Mouse (Mus musculus) intestine, postnatal 0 days (tissue): ENCODE measurements around the gene Zdhhc3. TPM values are rescaled to one million over a fixed set of nuclear protein-coding genes. Genes with fewer than 3 reads are reported as not detected.

ENCODE experiments used
- ATAC-seq: fragments of 200-750 bp; cut with Nextera tagmentation; 2 replicates; pipeline ENCODE4 v1.8.0; 2017; ENCODE audit warnings: mild to moderate bottlenecking, moderate TSS enrichment, moderate library complexity
- H3K27ac ChIP-seq: fragments of 300-500 bp; sonication (generic); 2 replicates; pipeline ENCODE4 v1.5.1; 2014; ENCODE audit warnings: mild to moderate bottlenecking, low read depth, low read length, moderate library complexity
- H3K27me3 ChIP-seq: fragments of 300-500 bp; sonication (generic); replicated peaks from 2 replicates; pipeline ENCODE4 v1.6.1; 2014; ENCODE audit warnings: low read length, mixed read lengths; ENCODE audit not compliant: control insufficient read depth, insufficient read depth
- H3K36me3 ChIP-seq: fragments of 300-500 bp; sonication (generic); 2 replicates; pipeline ENCODE4 v1.6.1; 2014; ENCODE audit warnings: mild to moderate bottlenecking, moderate library complexity; ENCODE audit not compliant: control insufficient read depth, insufficient read depth
- H3K4me1 ChIP-seq: fragments of 300-500 bp; sonication (generic); replicated peaks from 2 replicates; pipeline ENCODE4 v1.6.1; 2014; ENCODE audit warnings: antibody characterized with exemption, low read length, mixed read lengths; ENCODE audit not compliant: control insufficient read depth, insufficient read depth
- H3K4me2 ChIP-seq: fragments of 300-500 bp; sonication (generic); replicated peaks from 2 replicates; pipeline ENCODE4 v1.6.1; 2014; ENCODE audit warnings: low read depth, mild to moderate bottlenecking, moderate library complexity
- H3K4me3 ChIP-seq: fragments of 300-500 bp; sonication (generic); 2 replicates; pipeline ENCODE4 v1.5.1; 2014; ENCODE audit warnings: low read depth, low read length
- H3K9ac ChIP-seq: fragments of 300-500 bp; sonication (generic); 2 replicates; pipeline ENCODE4 v1.6.1; 2014; ENCODE audit warnings: mild to moderate bottlenecking, low read depth, low read length
- H3K9me3 ChIP-seq: fragments of 300-500 bp; sonication (generic); 2 replicates; pipeline ENCODE4 v1.6.1; 2016; ENCODE audit warnings: mixed run types; ENCODE audit not compliant: control insufficient read depth
- CTCF ChIP-seq: sonication (generic); IDR thresholded peaks from 2 replicates; pipeline ENCODE4 v1.5.1; 2016; ENCODE audit warnings: low read depth, mild to moderate bottlenecking, control low read depth, antibody characterized with exemption, moderate library complexity
- WGBS: fragments of 180-500 bp; shearing (Covaris S2); extraction: QIAGEN DNeasy Blood & Tissue Kit; methylation state at CpG from one replicate; pipeline ENCODE4 v1.1.7; 2014; 5-methylcytosine and 5-hydroxymethylcytosine counted together
- polyA plus RNA-seq: library from polyadenylated mRNA; unstranded; fragments of >200 nt; fragmentation: Nextera tagmentation; extraction: Ambion mirVana; gene quantifications from 2 replicates; pipeline ENCODE4 v1.2.1, GENCODE M21; 2015

The Zdhhc3 gene
- polyA plus RNA-seq, 1 experiment from 2014 or later, result 52.1 TPM

GRCm38 (mm10) chr9:123153121-123153520 lies 40.1 kb upstream of the Zdhhc3 start:
- Histone ChIP-seq H3K36me3 (no peaks in the 10 kb centered on the region), H3K27me3 (no peaks in the 10 kb centered on the region), H3K9ac (no peak overlapping the region), H3K4me3 (no peak overlapping the region), H3K4me2 (no peak overlapping the region), H3K4me1 (no peaks in the 10 kb centered on the region; the same call in 1 of the 2 replicates), H3K9me3 (no peaks in the 10 kb centered on the region), H3K27ac (no peak overlapping the region)
- no peak for TF ChIP-seq CTCF
- WGBS, result 100% methylated on average over 2 of the region's 2 CpGs
- ATAC-seq, result no peak

DNA sequence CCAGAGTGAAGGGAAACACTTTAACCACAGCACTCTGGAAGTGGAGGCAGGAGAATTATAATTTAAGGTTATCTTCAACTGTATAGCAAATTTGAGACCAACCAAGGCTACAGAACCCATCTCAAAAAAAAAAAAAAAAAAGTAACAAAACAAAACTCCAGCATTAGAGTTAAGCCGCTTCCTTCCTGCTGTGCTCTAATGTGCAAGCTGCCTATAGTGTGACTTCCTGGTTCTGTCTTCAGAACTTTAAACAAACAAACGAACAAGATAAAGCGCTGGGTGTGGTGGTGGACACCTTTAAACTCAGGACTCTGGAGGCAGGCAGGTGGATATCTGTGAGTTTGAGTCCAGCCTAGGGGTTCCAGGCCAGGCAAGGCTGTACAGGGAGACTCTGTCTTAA lies 39.0 kb upstream of the Zdhhc3 start:
- ATAC-seq, result 0 out of 2 replicates have a peak, but pooled peaks have one; percentile 58
- WGBS, result 23% methylated on average over 3 of the region's 3 CpGs

DNA sequence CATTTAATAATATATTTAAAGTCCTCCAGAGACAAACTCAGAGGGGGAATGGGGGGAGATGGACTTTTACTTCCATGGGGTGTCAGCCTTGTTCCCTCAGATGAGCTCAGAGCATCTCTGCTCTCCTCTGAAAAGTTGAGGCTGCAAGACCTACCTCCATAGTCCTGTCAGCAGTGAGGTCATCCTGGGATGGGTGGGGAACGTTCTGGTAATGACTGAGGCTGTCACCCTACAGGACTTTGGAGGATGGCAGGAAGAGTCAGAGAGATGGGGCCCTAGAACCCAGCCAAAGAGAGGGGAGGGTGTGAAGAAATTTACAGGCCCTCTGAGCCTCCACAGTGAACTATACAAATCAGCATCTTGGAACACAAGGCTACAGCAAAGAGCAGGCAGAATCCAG lies 38.6 kb upstream of the Zdhhc3 start:
- 41% methylated on average over 1 of the region's 1 CpGs for WGBS
- H3K9ac ChIP-seq, result no peak overlapping the region
- H3K27me3 ChIP-seq, result no peaks in the 10 kb centered on the region

More for the DNA sequence above, 39.0 kb upstream of the Zdhhc3 start:
- Histone ChIP-seq H3K4me1 (no peaks in the 10 kb centered on the region; the same call in 1 of the 2 replicates), H3K4me2 (no peak overlapping the region), H3K9me3 (no peaks in the 10 kb centered on the region), H3K4me3 (no peak overlapping the region), H3K9ac (no peak overlapping the region), H3K27me3 (no peaks in the 10 kb centered on the region), H3K27ac (no peak overlapping the region), H3K36me3 (no peaks in the 10 kb centered on the region)
- no peak for TF ChIP-seq CTCF

GRCm38 (mm10) chr9:123150241-123151020 lies 37.4 kb upstream of the Zdhhc3 start, which contains the start of gene Clec3b:
Gene Clec3b (plus strand): TSS chr9:123150946.
- no peak for ATAC-seq
- no peaks in the 10 kb centered on the region; the same call in 1 of the 2 replicates for H3K4me1 ChIP-seq
- TF ChIP-seq CTCF, result no peak
- no peaks in the 10 kb centered on the region for H3K36me3 ChIP-seq
- no peak within 1 kb of the TSS for H3K4me3 ChIP-seq
- no peak within 1 kb of the TSS for H3K27ac ChIP-seq
- 83% methylated on average over 5 of the region's 5 CpGs for WGBS
- no peak within 1 kb of the TSS for H3K9ac ChIP-seq
- H3K27me3 ChIP-seq, result no peaks in the 10 kb centered on the region
- no peak within 1 kb of the TSS for H3K4me2 ChIP-seq
- no peaks in the 10 kb centered on the region for H3K9me3 ChIP-seq

More for the DNA sequence above, 38.6 kb upstream of the Zdhhc3 start:
- H3K27ac ChIP-seq, result no peak overlapping the region
- no peaks in the 10 kb centered on the region; the same call in 1 of the 2 replicates for H3K4me1 ChIP-seq
- TF ChIP-seq CTCF, result no peak
- H3K4me2 ChIP-seq, result no peak overlapping the region
- H3K9me3 ChIP-seq, result no peaks in the 10 kb centered on the region
- no peak overlapping the region for H3K4me3 ChIP-seq
- ATAC-seq, result no peak
- H3K36me3 ChIP-seq, result no peaks in the 10 kb centered on the region

DNA sequence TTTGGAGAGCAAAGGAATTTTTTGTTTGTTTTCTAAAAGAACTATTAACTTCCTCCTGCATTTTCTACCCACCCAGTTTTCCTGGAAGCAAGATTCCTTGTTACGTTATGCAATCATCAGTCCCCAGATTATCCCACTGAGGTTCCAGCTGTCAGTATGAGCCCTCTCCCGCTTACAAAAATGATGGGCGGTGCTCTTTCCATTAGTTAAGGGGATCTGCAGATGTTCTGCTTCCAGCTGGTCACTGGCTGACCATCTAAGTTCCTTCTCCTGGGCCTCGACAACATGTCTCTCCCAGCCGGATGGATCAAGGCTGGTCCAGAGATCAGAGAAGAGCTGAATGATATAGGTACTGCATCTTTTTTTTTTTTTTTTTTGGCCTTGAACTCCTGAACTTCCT lies 35.4 kb upstream of the Zdhhc3 start:
- WGBS, result 51% methylated on average over 5 of the region's 5 CpGs
- H3K27me3 ChIP-seq, result no peaks in the 10 kb centered on the region
- H3K27ac ChIP-seq, result no peak overlapping the region
- H3K4me3 ChIP-seq, result no peak overlapping the region
- no peak for TF ChIP-seq CTCF
- ATAC-seq, result no peak; the same call in 1 of the 2 replicates
- no peaks in the 10 kb centered on the region; the same call in 1 of the 2 replicates for H3K4me1 ChIP-seq
- H3K9me3 ChIP-seq, result 0 out of 2 replicates have a peak, but pooled peaks cover 5% of the 10 kb centered on the region
- H3K4me2 ChIP-seq, result no peak overlapping the region
- no peaks in the 10 kb centered on the region; the same call in 1 of the 2 replicates for H3K36me3 ChIP-seq
- H3K9ac ChIP-seq, result no peak overlapping the region

DNA sequence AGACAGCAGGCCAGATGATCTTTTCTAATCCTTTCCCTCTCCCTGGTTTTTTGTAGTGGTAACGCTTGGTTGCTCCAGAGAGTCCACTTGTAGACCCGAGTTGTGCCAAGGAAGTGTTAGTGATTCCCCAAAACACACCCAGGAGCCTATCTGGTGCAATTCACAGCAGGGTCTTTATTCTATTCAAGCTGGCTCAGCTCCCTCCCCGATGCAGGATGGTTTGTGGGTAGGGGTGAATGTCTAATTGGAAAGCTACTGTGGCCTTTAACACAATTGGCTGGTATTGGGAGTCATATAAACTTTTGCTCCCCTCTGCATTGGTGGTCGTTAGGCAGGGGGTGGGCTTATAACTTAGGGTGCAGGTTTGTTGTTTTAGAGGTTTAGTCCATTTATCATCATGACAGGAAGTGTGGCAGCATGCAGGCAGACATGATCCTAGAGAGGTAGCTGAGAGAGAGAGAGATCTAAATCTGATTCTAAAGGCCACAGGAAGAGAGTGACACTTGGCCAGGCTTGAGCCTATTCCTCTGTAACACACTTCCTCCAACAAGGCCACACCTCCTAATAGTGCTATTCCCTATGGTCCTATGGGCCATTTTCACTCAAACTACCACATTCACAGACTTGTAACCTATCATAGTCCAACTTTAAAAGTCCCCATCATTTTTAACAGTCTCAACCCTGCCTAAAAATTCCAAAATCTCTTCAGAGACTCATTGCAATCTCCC lies 27.0 kb upstream of the Zdhhc3 start:
- 77% methylated on average over 4 of the region's 4 CpGs for WGBS
- Histone ChIP-seq H3K4me3 (no peak overlapping the region), H3K4me2 (no peak overlapping the region), H3K4me1 (no peaks in the 10 kb centered on the region), H3K27me3 (no peaks in the 10 kb centered on the region), H3K27ac (no peak overlapping the region), H3K9ac (no peak overlapping the region), H3K9me3 (0 out of 2 replicates have a peak, but pooled peaks cover 1% of the 10 kb centered on the region), H3K36me3 (peaks cover 34% of the 10 kb centered on the region)
- TF ChIP-seq CTCF, result no peak
- ATAC-seq, result no peak
